Mouse (Mus musculus): ENCODE measurements around the gene Ube2f.

Gene Ube2f

DNA sequence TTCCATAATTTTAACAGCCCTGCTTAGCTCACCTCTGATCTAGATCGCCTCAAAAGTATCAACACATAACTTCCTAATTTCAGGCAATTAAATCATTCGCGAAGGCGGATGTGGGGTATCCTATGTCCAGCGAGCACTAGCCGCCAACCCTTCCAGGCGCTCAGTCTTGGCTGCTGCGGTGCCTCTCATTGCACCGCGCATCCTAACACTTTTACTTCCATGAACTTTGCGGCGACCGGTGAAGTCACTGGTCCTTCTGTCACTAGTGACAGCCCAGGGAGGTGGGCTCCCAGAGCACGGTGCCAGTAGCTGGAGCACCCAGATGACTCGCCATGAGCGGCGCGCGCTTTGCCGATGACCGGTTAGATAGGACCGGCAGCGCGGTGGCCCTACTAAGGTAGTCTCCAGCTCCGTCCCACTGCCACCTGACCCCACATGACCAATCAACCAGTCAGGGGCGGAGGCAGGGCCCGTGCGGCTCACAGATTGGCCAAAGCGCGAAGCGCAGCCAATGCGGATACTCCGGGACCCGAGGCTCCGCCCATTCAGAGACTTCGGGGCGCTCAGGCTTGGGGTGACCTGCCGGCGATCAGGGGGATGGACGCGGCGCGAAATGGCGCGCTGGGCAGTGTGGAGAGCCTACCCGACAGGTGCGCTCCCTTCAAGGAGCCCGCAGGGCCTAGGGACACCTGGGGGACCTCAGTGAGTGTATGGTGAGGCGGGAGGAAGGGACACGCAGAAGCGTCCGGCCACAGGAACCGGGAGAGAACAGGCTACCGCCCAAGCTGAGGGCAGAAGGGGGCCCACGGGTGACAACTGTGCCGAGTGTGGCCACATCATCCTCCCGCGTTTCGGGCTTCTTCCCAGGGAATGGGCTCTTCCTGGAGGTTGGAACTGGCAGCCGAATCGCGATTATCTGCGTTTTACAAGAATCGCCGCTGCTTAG, 48.0 kb downstream of the Ube2f start, which contains the start of gene Scly:
TSS of gene Scly (plus strand) at position 540 of the 946 bp plus-strand sequence.
- DNase-seq (ENCODE audit: low read depth, low spot score): peak; percentile 96

DNA sequence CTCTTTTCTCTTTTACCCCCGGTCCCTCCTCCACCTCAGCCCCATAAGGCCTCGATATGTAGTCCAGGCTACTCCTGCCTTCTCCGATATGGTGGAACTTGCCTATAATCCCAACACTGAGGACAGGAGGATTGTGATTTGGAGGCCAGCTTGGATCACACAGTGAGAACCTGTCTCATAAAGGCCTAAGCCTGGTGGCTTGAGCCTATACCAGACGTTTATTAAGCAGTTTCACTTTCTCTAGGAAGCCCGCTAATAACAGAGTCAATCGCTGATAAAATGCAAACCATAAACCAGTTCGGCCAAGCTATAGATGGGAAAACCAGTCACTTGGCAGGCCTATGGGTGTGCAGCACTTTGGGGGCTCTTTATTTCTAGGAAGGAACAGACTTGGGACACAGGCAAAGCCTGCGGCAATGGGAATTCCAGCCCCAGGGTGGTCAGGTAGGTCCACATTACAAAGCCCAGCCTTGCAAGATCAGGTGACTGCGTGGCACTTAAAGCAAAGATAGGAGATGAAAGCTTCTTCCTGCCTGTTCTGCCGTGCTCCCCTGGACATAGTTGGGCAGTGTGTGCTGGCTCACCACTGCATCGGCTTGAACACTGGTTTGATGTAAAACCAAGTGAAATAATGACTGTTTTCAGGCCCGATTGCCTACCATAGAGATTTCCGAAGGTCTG, 49.1 kb downstream of the Ube2f start:
- peak; percentile 56 for DNase-seq (ENCODE audit: low read depth, low spot score)

GRCm38 (mm10) chr1:91299707-91300426, 49.8 kb downstream of the Ube2f start:
- DNase-seq (ENCODE audit: low read depth, low spot score): no peak

GRCm38 (mm10) chr1:91301206-91301920, 51.3 kb downstream of the Ube2f start:
- no peak for DNase-seq (ENCODE audit: low read depth, low spot score)

DNA sequence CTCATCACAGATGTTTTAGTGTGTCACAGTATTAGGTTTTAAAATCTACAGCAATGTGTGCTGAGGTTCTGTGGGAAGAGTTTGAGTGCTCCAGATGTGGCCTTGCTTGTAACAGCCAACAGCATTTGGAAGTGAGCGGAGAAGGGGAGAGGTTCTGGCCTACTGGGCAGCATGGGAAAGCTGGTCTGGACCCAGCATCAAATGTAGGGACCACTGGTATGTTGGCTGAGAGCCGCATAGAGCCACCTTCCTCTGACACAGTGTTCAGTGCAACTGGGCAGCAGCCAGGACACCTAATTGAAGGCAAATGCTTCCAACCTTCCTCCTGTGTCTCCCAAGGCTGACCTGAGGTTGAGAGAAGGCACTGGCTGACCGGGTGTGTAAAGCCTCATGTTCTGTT, 51.9 kb downstream of the Ube2f start:
- DNase-seq (ENCODE audit: low read depth, low spot score): no peak

DNA sequence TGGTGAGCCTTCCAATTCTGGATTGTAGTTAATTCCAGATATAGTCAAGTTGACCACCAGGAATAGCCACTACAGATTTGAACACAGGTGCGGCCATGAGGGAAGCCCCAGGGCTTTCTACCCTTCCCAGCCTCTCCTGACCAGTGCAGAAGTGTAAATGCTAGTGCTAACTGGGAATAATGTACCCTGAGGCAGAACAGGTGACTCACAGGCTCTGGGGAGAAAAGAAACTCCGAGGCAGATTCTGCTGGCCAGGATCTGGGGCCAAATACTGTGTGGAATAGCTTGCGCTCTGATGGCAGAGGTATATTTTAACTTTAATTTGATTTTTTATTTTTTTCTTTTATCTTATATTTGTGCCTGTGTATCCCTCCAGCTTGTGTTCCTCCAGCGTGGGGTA, 54.5 kb downstream of the Ube2f start:
- no peak for DNase-seq (ENCODE audit: low read depth, low spot score)

DNA sequence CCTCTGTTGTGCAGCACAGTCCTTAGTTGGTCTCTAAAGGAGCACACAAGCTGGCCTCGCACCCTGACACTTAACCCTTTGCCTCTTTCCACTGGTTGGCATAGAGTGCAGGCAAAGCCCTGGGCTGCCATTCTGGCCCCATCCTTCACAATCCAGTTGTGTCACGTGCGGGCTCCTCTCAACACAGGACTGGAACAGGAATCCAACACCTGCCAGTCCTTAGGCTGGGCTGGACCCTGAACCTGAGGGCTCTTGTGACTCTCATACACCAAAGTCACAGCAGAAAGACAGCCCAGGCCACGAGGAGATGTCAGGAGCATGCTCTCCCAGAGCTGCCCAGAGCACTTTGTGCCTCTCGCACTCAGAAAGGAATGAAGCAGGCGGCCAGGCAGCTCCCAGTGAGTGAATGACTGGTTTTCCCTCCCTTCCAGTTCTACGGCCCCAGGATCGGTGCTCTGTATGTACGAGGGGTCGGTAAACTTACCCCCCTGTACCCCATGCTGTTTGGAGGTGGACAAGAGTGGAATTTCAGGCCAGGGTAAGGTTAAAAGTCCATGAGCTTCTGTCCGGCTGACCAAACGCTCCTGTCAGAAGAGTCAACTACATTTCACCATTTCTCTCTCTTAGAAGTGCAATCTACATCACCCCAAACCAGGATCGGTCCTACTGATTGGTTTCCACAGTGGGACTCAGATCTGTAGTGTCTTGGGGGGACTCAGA, 59.4 kb downstream of the Ube2f start:
- no peak for DNase-seq (ENCODE audit: low read depth, low spot score)

- no peak for DNase-seq (ENCODE audit: low read depth, low spot score)
Observed at GRCm38 (mm10) chr1:91312273-91312672, 62.2 kb downstream of the Ube2f start.

DNA sequence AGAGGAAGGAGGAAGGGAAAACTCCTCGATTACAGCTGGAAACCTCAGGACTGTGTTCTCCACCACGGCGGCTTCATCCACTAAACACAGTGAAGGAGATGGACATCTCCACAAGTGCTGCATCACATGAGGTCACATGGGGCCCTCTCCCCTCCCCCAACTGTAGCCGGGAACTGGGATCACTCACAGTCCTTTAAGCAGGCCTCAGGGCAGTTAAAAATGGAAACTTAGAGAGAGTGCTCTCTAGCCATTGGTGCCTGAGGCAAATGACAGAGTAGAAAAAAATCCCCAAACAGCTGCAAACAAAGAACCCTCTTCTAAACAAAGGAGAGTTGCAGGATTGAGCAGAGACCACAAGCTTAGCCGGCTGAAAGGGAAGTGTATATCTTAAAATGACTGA, 63.1 kb downstream of the Ube2f start:
- no peak for DNase-seq (ENCODE audit: low read depth, low spot score)

- no peak for DNase-seq (ENCODE audit: low read depth, low spot score)
Observed at GRCm38 (mm10) chr1:91317656-91318055, 67.6 kb downstream of the Ube2f start.

- peak; percentile 28 for DNase-seq (ENCODE audit: low read depth, low spot score)
Observed at GRCm38 (mm10) chr1:91321760-91322438, 71.8 kb downstream of the Ube2f start, which contains the start of gene Espnl. Gene Espnl (plus strand): TSS chr1:91322075.

- DNase-seq (ENCODE audit: low read depth, low spot score): no peak
Observed at GRCm38 (mm10) chr1:91324646-91325045, 74.5 kb downstream of the Ube2f start.

DNA sequence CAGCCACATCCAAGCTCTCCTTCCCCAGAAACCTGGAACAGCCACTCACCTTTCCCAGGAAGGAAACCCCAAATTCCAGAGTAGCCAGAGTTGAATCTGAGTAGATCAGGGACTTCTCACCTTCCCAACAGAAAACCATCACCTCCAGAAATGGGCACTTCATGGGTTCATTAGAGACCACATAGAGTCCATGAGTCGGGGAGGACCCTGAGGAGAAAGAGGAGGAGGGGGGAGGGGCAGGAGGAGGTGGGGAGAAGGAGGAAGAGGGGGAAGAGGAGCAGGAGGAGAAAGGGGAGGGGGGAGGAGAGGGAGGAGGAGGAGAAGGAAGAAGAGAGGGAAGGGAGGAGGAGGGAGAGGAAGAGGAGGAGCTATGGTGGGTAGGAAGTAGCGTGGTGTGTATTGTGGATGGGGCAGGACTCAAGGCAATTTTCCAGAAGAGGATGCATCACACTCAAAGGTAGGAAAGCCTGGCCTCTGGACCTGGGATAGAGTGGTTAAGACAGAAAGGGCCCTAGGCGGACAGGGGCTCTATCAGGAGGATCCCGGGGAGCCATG, 75.5 kb downstream of the Ube2f start:
- no peak for DNase-seq (ENCODE audit: low read depth, low spot score)

GRCm38 (mm10) chr1:91332102-91332501, 82.0 kb downstream of the Ube2f start:
- DNase-seq (ENCODE audit: low read depth, low spot score): no peak

DNA sequence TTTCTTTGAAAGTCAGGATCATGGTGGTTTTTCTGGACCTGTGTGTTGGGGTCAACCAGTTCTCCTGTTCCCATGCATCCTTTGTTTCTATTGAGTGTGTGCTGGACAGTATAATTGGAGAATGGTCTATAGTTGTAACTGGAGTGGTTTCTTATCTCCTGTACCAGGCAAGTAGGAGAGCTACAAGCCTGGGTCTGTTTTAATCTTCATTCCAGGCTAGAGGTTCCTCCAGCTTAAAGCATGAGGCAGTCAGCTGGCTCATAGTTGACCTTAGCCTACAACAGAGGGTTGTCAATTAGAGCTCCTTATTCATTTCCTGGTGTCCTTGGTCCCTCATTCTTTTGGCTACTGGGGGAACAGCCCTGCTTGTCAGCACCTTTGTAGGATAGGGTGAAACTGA, 83.5 kb downstream of the Ube2f start:
- DNase-seq (ENCODE audit: low read depth, low spot score): no peak

DNA sequence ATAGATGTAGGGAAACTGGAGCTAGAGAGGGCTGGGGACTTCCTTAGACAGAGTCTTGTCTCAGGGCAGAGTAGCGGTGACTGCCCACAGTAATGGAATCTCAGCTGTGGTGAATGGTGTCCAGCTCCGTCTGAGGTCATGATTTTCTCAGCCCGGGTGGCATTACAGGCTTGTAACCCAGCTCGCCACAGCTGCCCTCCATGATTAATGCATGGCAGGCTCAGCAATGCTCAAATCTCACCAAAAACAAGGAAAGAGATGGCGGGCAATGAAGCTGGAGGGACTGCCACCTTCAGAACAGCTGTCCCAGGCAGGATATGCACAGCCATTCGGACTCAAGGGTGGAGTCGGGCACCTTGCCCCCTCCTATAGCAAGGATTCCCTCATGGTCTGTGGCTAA, 87.3 kb downstream of the Ube2f start:
- no peak for DNase-seq (ENCODE audit: low read depth, low spot score)

Data from A20 (cell line).